Mouse (Mus musculus) natural killer cell, adult 2 months (primary cell): Measurements from ENCODE around the gene Nfix.

Source experiments
- DNase-seq, 2 experiments: peaks; one replicate each; pipeline ENCODE4 v3.0.0; 2022; ENCODE audit warnings: low spot score in 2 of 2

The Nfix gene

DNA sequence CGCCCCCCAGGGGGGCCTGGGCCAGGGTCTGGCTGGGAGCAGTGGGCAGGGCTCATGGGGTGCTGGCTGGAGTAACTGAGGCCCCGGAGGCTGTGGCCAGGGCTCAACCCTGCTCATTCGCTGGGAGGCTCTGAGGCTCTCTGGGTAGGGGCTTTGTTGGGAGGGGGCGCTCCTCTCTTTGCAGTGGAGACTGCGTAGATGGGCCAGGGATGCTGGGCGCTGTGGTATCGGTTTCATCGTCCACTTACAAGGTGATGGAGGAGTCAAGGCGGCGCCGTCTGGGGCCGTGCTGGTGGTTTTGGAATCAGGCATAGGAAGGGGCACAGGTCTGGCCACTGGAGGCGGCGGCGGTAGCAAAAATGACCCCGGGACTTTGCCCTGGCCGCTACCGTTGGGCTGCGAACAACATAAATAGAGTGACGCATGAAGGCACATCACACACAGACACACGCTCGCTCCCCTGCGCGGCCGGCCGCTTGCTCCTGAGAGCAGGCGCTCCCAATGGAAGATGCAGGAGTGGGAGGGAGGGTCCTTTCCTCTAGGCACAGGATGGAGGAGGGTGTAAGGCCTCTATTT lies 84.2 kb downstream of the Nfix start:
- no peak for DNase-seq

GRCm38 (mm10) chr8:84714161-84714560 lies 86.0 kb downstream of the Nfix start:
- no peak for DNase-seq

- DNase-seq, result no peak
These were observed 86.8 kb downstream of the Nfix start for GRCm38 (mm10) chr8:84713381-84713780.

DNA sequence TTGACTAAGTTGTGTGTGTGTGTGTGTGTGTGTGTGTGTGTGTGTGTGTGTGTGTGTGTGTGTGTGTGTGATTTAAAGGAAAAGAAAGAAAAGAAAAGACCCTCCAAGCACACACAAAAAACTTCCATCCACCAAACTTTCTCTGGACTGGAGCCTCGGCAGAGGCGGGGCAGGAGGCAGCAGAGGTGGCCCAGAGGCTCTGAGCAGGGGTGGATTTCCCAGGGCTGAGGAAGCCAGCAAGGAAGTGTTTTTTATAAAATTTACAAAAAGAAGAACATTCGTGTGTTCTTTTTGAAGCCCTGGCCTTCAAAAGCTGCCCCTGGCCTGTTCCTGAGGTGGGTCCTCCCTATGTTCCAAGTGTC lies 87.4 kb downstream of the Nfix start:
- no peak for DNase-seq

- no peak for DNase-seq
These were observed 88.0 kb downstream of the Nfix start for GRCm38 (mm10) chr8:84711933-84712758.

DNA sequence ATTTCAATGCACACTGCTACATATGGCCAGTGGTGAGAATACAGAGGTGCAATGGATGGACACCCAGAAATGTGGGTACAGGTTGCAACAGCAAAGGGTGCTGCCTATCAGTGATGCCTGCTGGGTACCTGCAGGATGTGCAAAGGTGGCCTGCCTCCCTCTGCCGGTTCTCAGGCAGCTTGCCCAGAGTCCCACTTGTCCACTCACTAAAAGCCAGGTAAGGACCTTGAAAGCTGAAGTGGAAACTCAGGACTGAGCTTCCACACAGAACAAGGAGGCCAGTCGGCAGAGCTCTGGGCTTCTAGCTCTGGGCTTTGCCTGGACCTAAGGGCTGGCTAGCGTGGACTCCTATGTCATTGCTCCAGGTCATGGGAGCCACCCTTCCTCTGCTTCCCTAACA lies 88.8 kb downstream of the Nfix start:
- no peak for DNase-seq

- DNase-seq, result no peak
These were observed 90.2 kb downstream of the Nfix start for GRCm38 (mm10) chr8:84709931-84710330.

DNA sequence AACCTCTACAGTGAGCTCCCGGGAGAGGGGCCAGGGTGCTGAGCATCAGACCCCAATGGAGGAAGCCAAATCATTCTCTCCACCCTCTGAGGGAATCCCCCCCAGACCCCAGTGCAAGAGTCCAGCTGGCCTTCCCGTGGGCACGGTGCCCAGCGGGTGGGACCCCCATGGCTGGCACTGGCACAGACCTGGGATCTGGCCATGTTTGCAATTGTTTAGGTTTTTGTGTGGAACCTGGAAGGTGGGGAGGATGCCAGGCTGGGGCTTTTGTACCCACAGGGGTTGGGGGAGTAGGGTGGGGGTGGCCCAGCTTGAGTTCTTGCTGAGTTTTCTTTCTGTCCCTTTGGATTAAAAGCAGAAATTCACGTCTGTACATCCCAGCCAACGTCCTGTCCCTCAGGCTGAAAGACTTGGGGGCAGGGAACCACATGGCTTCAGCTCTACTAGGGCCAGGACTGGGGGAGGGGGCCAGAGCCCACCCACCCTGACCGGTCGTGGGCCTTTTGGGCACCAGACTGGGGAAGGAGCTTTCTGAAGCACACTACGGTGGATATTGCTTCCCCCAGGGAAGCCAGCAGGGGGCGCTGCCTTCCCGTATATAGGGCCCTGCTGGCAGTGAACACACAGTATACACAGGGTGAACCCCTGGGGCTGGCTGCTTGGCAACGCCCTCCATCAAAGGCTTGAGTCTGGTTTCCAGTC lies 91.2 kb downstream of the Nfix start:
- peak; percentile 68 to 82 for DNase-seq

DNA sequence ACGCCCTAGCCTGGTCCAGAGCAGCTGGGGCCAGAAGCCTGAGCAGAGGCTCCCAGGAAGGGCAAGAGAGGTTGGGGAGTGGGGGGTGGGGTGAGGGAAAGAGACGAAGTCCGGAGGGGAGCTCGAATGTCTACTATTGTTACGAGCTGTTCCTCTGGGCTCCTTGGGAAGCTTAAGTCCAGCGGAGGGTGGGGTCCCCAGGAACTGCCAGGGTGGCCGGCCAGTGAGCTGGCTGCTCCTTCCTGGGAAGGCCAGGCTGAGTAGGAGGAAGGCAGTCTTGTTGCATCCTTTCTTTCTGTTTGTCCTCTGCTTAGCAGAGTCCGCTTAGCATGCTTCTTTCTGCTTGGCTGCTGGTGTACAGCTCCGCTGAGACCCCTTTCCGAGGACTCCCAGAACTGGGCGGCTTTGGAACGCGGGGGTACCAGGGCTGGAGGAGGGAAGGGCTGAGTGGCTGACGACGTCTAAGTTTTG lies 92.0 kb downstream of the Nfix start:
- no peak for DNase-seq

DNA sequence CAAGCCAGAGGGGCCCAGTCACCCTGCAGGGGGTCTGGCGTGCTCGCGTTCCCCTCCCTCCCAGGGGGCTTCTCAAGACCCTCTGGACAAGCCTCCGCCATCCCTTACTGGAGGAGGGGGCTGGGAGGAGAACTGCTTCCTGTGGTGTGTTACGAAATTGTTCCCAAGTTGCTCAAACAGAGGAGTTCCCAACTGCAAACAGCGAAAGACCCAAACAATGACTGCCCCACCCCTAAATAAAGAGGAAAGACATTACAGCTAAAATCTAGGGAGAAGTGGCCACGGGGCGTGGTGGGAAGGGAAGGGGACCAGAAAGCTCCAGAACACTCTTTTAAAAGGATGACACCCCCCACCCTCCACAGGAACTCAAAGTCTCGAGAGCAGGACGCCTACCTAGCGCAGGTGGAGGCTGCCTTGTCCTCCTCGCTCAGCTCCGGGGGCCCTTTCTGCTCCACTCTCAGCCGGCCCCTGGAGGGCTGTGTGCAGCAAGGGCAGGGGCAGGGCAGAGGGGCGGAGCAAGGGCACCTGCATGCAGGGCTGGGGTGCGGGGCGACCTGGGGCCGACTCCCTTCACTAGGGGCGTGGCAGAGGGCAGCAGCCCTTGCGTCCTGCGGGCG lies 92.8 kb downstream of the Nfix start:
- peak in 1 of 2 experiments; percentile 51 for DNase-seq

- no peak for DNase-seq
These were observed 93.4 kb downstream of the Nfix start for GRCm38 (mm10) chr8:84706610-84707266.

GRCm38 (mm10) chr8:84705960-84706359 lies 94.2 kb downstream of the Nfix start:
- no peak for DNase-seq

GRCm38 (mm10) chr8:84704867-84705831 lies 95.0 kb downstream of the Nfix start:
- peak in 1 of 2 experiments; percentile 38 for DNase-seq

DNA sequence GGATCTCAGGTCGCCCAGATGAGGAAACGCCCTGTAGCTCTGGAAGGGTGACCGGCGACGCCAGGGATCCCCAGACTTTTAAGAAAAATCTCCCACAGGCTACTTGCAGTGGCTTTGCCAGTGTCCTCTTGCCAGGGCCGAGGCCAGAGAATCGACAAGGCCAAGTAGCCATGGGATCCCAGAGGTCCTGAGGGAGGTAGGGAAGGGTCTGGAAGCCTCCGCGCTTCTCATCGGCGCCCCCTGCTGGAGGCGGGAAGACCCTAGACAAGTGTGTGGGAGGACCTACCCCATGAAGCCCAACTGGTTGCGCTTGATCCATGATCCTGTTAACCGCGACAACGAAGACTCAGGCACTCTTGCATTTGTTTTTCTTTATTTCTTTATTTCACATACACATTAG lies 95.8 kb downstream of the Nfix start:
- peak in 1 of 2 experiments; percentile 73 for DNase-seq

DNA sequence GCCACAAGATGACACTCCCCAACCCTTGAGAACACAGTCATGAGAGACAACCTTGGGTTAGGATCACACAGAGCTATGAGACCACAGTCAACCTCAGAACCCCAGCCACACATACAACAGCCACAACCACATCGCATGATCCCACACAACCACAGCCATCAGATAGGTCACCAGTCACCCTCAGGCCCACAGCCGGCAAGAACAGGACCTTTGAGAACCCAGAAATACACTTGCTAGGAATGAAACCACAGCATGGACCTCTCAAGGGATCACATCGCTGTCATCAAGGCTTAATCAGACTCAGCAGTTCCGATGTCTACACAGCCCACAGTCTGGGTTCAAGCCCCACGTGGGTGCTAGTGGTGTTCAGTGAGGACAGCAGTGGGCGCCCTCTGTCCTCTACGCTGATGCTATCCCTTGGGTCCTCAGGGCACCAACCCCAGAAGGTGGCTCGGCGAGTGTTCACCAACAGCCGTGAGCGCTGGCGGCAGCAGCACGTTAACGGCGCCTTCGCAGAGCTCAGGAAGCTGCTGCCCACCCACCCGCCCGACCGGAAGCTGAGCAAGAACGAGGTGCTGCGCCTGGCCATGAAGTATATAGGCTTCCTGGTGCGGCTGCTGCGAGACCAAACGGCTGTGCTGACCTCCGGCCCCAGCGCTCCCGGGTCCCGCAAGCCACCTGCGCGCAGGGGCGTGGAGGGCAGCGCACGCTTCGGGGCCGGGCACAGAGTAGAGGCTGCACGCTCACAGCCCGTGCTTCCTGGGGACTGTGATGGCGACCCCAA lies 96.5 kb downstream of the Nfix start:
- DNase-seq, result peak; percentile 79 to 93

- no peak for DNase-seq
These were observed 97.1 kb downstream of the Nfix start for GRCm38 (mm10) chr8:84702963-84703465.

GRCm38 (mm10) chr8:84702561-84702960 lies 97.6 kb downstream of the Nfix start:
- no peak for DNase-seq

- peak in 1 of 2 experiments; percentile 83 for DNase-seq
These were observed 98.9 kb downstream of the Nfix start, which contains the start of gene Lyl1 for GRCm38 (mm10) chr8:84700941-84701911. TSS of gene Lyl1 (plus strand) at chr8:84701457.
